Mouse (Mus musculus) sigmoid colon, adult 10 weeks (tissue): ENCODE results near the gene Slc45a3. TPM values are rescaled to one million over a fixed set of nuclear protein-coding genes. Genes with fewer than 3 reads are reported as not detected.

ENCODE experiments used
- polyA plus RNA-seq: library from polyadenylated mRNA; stranded (reverse); fragments of 350-450 nt; fragmentation: Illumina TruSeq; extraction: RNeasy Lipid Tissue Mini Kit (QIAGEN cat#74804); gene quantifications from one replicate; pipeline ENCODE4 v1.2.3, GENCODE M21; 2014; ENCODE audit warnings: low read depth, low replicate concordance

The Slc45a3 gene
- polyA plus RNA-seq, result 4.8 TPM

GRCm38 (mm10) chr1:131962606-131963084, at the start of gene Slc45a3:
TSS of gene Slc45a3 (plus strand) at chr1:131962967.

DNA sequence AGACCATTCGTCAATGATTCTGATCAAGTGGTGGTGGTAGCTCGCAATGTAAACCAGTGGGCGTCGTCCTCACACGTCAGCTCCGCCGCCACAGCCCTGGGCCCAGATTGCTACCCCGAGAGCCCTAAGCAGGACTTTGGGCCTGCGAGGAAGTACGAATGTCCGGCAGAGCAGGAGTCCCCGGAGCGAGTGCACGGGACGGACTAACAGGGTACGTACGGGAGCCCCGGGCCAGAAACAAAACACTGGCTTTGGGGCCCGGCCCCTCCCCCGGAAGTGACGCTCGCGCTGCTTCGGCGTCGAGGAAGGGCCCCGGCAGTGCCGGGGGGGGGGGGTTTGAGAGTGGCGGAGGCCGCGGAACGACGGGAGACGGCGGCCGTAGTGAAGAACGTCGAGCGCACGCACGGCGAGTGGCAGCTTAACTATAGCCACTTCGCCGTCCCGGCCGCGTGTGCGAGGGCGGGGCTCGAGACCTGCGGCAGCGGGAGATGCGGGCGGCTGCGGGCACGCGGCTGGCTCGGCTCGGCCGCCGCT, 44.6 kb downstream of the Slc45a3 start, which contains the start of gene Elk4:
Elk4 (plus strand) TSS at position 326 of the 534 bp plus-strand sequence.

Other genes starting within 250 kb of the Slc45a3 start
- not detected for gene Slc26a9, start 218.9 kb upstream of the Slc45a3 start, polyA plus RNA-seq
- gene Pm20d1, start 165.6 kb upstream of the Slc45a3 start, polyA plus RNA-seq, result 13.6 TPM
- gene Slc41a1, start 135.5 kb upstream of the Slc45a3 start, polyA plus RNA-seq, result 6.1 TPM
- gene Rab29, start 95.7 kb upstream of the Slc45a3 start, polyA plus RNA-seq, result 7.1 TPM
- 116 TPM for gene Nucks1, start 52.4 kb upstream of the Slc45a3 start, polyA plus RNA-seq
- 54.0 TPM for gene Elk4, start 44.6 kb downstream of the Slc45a3 start, polyA plus RNA-seq
- 189 TPM for gene Mfsd4a, start 105.1 kb downstream of the Slc45a3 start, polyA plus RNA-seq
- gene Cdk18, start 176.7 kb downstream of the Slc45a3 start, polyA plus RNA-seq, result 1.2 TPM
- not detected for gene Lemd1, start 228.5 kb downstream of the Slc45a3 start, polyA plus RNA-seq
- not detected for gene AC124108.1, start 228.5 kb downstream of the Slc45a3 start, polyA plus RNA-seq